In genomic region chr10:63061266-63061665, GRCm38 (mm10) we compare ENCODE assay signal across 22 mouse cellular contexts. TPM values are rescaled to one million over a fixed set of nuclear protein-coding genes. Genes with fewer than 3 reads are reported as not detected.
DNase-seq lines count a peak whose midpoint lies in the region; ATAC-seq and TF ChIP-seq lines count a peak whose summit lies in the region.
"Had no signal": no experiment of that assay in that cellular context is flagged by ENCODE, and none has a peak within 500 bp of the region (broad histone marks: within the 10 kb centered on the region; RNA-seq: fewer than 3 reads in every experiment).

No protein-coding gene starts in this region.

- no peak for DNase-seq in kidney, postnatal 0 days (ENCODE audit: low spot score)
- DNase-seq in liver, postnatal 0 days = peak; percentile 37
- no peak for DNase-seq in adrenal gland, postnatal 36 days
- no peak for DNase-seq in thymus, postnatal 10 days (ENCODE audit: low spot score in 2 of 2)
- DNase-seq in gastrocnemius, adult 18-20 months (ENCODE audit: low spot score) = no peak
- no peak for DNase-seq in gastrocnemius, postnatal 4 days (ENCODE audit: low spot score in 2 of 2)
- DNase-seq: cerebellum, adult 11-12 months; cerebellum, postnatal 36 days; lung, postnatal 14 days; thymus, adult 2 months had no signal

- H3K4me3 ChIP-seq in ES-Bruce4 (ENCODE audit: low read depth, low read length) = peak overlapping the region; percentile 40
- peak overlapping the region; percentile 2; the same call in 1 of the 2 replicates for H3K4me3 ChIP-seq in intestine, embryonic 16.5 days (ENCODE audit: low read length)
- H3K4me3 ChIP-seq in kidney, postnatal 0 days (replicated peaks; ENCODE audit: low read depth, low read length) = no peak overlapping the region
- peak overlapping the region; percentile 37 for H3K4me3 ChIP-seq in liver, postnatal 0 days (ENCODE audit: low read depth, low read length)
- H3K4me3 ChIP-seq: embryonic facial prominence, embryonic 10.5 days; hindbrain, embryonic 12.5 days; limb, embryonic 15.5 days; megakaryocyte, embryonic 14.5 days had no signal

- H3K36me3 ChIP-seq in ES-Bruce4 (ENCODE audit: control insufficient read depth, insufficient read depth, low read length, poor library complexity, severe bottlenecking) = no peaks in the 10 kb centered on the region
- no peaks in the 10 kb centered on the region for H3K36me3 ChIP-seq in intestine, embryonic 16.5 days (ENCODE audit: control insufficient read depth, insufficient read depth, low read length)
- no peaks in the 10 kb centered on the region for H3K36me3 ChIP-seq in kidney, postnatal 0 days (ENCODE audit: insufficient read depth, low read length)
- no peaks in the 10 kb centered on the region; the same call in 1 of the 2 replicates for H3K36me3 ChIP-seq in liver, postnatal 0 days (replicated peaks; ENCODE audit: insufficient read depth, low read length)
- H3K36me3 ChIP-seq: embryonic facial prominence, embryonic 10.5 days; hindbrain, embryonic 12.5 days; limb, embryonic 15.5 days had no signal

- no peak for TF ChIP-seq POLR2A in ES-Bruce4 (IDR thresholded peaks at IDR 0.05; ENCODE audit: insufficient read depth, low read length)

- H3K4me1 ChIP-seq in ES-Bruce4 (ENCODE audit: control insufficient read depth, insufficient read depth, low read length) = no peaks in the 10 kb centered on the region
- peaks cover 10% of the 10 kb centered on the region for H3K4me1 ChIP-seq in intestine, embryonic 16.5 days (ENCODE audit: control insufficient read depth, insufficient read depth, low read length)
- no peaks in the 10 kb centered on the region for H3K4me1 ChIP-seq in kidney, postnatal 0 days (replicated peaks; ENCODE audit: insufficient read depth, low read length)
- H3K4me1 ChIP-seq in liver, postnatal 0 days (ENCODE audit: insufficient read depth) = no peaks in the 10 kb centered on the region
- H3K4me1 ChIP-seq: hindbrain, embryonic 12.5 days had no signal

- 0 out of 2 replicates have a peak overlapping the region, but pooled peaks have one; percentile 12 for H3K9ac ChIP-seq in ES-Bruce4 (ENCODE audit: low read depth, poor library complexity, severe bottlenecking)
- no peak overlapping the region for H3K9ac ChIP-seq in intestine, embryonic 16.5 days (ENCODE audit: low read depth, low read length)
- no peak overlapping the region for H3K9ac ChIP-seq in kidney, postnatal 0 days (ENCODE audit: low read depth, low read length)
- H3K9ac ChIP-seq in liver, postnatal 0 days (replicated peaks) = peak overlapping the region; percentile 68
- H3K9ac ChIP-seq: hindbrain, embryonic 12.5 days; limb, embryonic 15.5 days had no signal

- 0 out of 2 replicates have a peak overlapping the region, but pooled peaks have one; percentile 3 for H3K4me2 ChIP-seq in intestine, embryonic 16.5 days (ENCODE audit: low read depth, low read length)
- H3K4me2 ChIP-seq in kidney, postnatal 0 days (ENCODE audit: low read length) = no peak overlapping the region; the same call in 1 of the 2 replicates
- H3K4me2 ChIP-seq in liver, postnatal 0 days (ENCODE audit: low read depth, low read length) = peak overlapping the region; percentile 64
- H3K4me2 ChIP-seq: hindbrain, embryonic 12.5 days; limb, embryonic 15.5 days had no signal

- TF ChIP-seq EP300 in ES-Bruce4 (IDR thresholded peaks at IDR 0.05; ENCODE audit: insufficient read depth, low read depth, low read length) = no peak
- TF ChIP-seq EP300 in liver, postnatal 0 days (IDR thresholded peaks at IDR 0.05; ENCODE audit: low read depth) = peak; percentile 27; the same call in 1 of the 2 replicates

- no peak for TF ChIP-seq CTCF in ES-Bruce4 (IDR thresholded peaks at IDR 0.05; ENCODE audit: low read depth, low read length)
- no peak for TF ChIP-seq CTCF in kidney, postnatal 0 days (IDR thresholded peaks at IDR 0.05; ENCODE audit: low read depth)
- no peak for TF ChIP-seq CTCF in liver, postnatal 0 days (IDR thresholded peaks at IDR 0.05; ENCODE audit: low read depth)

- H3K9me3 ChIP-seq in ES-Bruce4 (replicated peaks; ENCODE audit: control insufficient read depth, insufficient read depth, low read length, poor library complexity, severe bottlenecking) = no peaks in the 10 kb centered on the region
- H3K9me3 ChIP-seq in intestine, embryonic 16.5 days (ENCODE audit: control insufficient read depth, low read length) = no peaks in the 10 kb centered on the region
- H3K9me3 ChIP-seq in kidney, postnatal 0 days (replicated peaks; ENCODE audit: low read length) = no peaks in the 10 kb centered on the region
- no peaks in the 10 kb centered on the region for H3K9me3 ChIP-seq in liver, postnatal 0 days (ENCODE audit: low read length)
- H3K9me3 ChIP-seq: embryonic facial prominence, embryonic 10.5 days; hindbrain, embryonic 12.5 days; limb, embryonic 15.5 days; megakaryocyte, embryonic 14.5 days had no signal

- WGBS in intestine, embryonic 16.5 days = 61% methylated on average over 12 of the region's 12 CpGs
- WGBS in kidney, postnatal 0 days = 59% methylated on average over 12 of the region's 12 CpGs
- WGBS in liver, postnatal 0 days (ENCODE audit: insufficient replicate concordance) = 64% methylated on average over 12 of the region's 12 CpGs

- ATAC-seq in intestine, embryonic 16.5 days = 0 out of 2 replicates have a peak, but pooled peaks have one; percentile 10
- ATAC-seq in kidney, postnatal 0 days (replicated peaks; ENCODE audit: low FRiP score, low read depth) = no peak
- ATAC-seq in liver, postnatal 0 days = peak; percentile 69
- ATAC-seq: forebrain, embryonic 14.5 days; midbrain, embryonic 16.5 days had no signal

- no peaks in the 10 kb centered on the region for H3K27me3 ChIP-seq in ES-Bruce4 (ENCODE audit: control insufficient read depth, insufficient read depth, low read length, poor library complexity, severe bottlenecking)
- H3K27me3 ChIP-seq in intestine, embryonic 16.5 days (replicated peaks; ENCODE audit: control insufficient read depth, insufficient read depth, low read length) = no peaks in the 10 kb centered on the region
- H3K27me3 ChIP-seq in kidney, postnatal 0 days (ENCODE audit: insufficient read depth, low read length) = no peaks in the 10 kb centered on the region
- no peaks in the 10 kb centered on the region for H3K27me3 ChIP-seq in liver, postnatal 0 days (ENCODE audit: insufficient read depth, low read length)
- H3K27me3 ChIP-seq: hindbrain, embryonic 12.5 days; limb, embryonic 15.5 days had no signal

- no peak overlapping the region for H3K27ac ChIP-seq in ES-Bruce4 (ENCODE audit: insufficient read depth, low read length)
- no peak overlapping the region for H3K27ac ChIP-seq in intestine, embryonic 16.5 days (ENCODE audit: low read length)
- H3K27ac ChIP-seq in kidney, postnatal 0 days = peak overlapping the region; percentile 47; the same call in 1 of the 2 replicates
- H3K27ac ChIP-seq in liver, postnatal 0 days (ENCODE audit: low read depth) = peak overlapping the region; percentile 80
- H3K27ac ChIP-seq: embryonic facial prominence, embryonic 10.5 days; hindbrain, embryonic 12.5 days; limb, embryonic 15.5 days had no signal

RNA-seq across cellular contexts. Expression of gene Pbld1, which starts 1.3 kb away (rescaled TPM):
- not detected in 2 replicates for polyA plus RNA-seq in ES-Bruce4 (2011; ENCODE audit: insufficient read depth, insufficient read length, low read depth, missing spikeins)
- polyA plus RNA-seq in intestine, embryonic 16.5 days (2015; fragmentation: Nextera tagmentation; extraction: Ambion mirVana) = 4.0 and 4.7 TPM in 2 replicates
- 13.7 and 16.0 TPM in 2 replicates for polyA plus RNA-seq in kidney, postnatal 0 days (2015; fragmentation: Nextera tagmentation; extraction: Ambion mirVana)
- 66.9 and 67.6 TPM in 2 replicates for polyA plus RNA-seq in liver, postnatal 0 days (2015; fragmentation: Nextera tagmentation; extraction: Ambion mirVana)
- 1 to 10 TPM; 2.3 to 4.4 TPM for total RNA-seq in adrenal gland, postnatal 36 days (2021)
- 1 to 10 TPM in 1 of 2 experiments, under 1 TPM in 1; 0.73 to 1.1 TPM for total RNA-seq in gastrocnemius, adult 18-20 months (2021)
- total RNA-seq in gastrocnemius, postnatal 4 days (2021) = under 1 TPM; 0.54 to 0.69 TPM

RNA-seq across cellular contexts. Expression of gene Pbld2, which starts 37.2 kb away (rescaled TPM):
- 0.79 and 1.3 TPM in 2 replicates for polyA plus RNA-seq in ES-Bruce4 (2011; ENCODE audit: insufficient read depth, insufficient read length, low read depth, missing spikeins)
- 10.6 and 12.5 TPM in 2 replicates for polyA plus RNA-seq in intestine, embryonic 16.5 days (2015; fragmentation: Nextera tagmentation; extraction: Ambion mirVana)
- 11.6 and 12.6 TPM in 2 replicates for polyA plus RNA-seq in kidney, postnatal 0 days (2015; fragmentation: Nextera tagmentation; extraction: Ambion mirVana)
- 15.0 and 17.3 TPM in 2 replicates for polyA plus RNA-seq in liver, postnatal 0 days (2015; fragmentation: Nextera tagmentation; extraction: Ambion mirVana)
- total RNA-seq in adrenal gland, postnatal 36 days (2021) = 1 to 10 TPM; 4.0 to 5.3 TPM
- total RNA-seq in gastrocnemius, adult 18-20 months (2021) = 1 to 10 TPM; 3.4 to 3.7 TPM
- 1 to 10 TPM; 2.0 to 3.0 TPM for total RNA-seq in gastrocnemius, postnatal 4 days (2021)

RNA-seq across cellular contexts. Expression of gene Hnrnph3, which starts 37.2 kb away (rescaled TPM):
- polyA plus RNA-seq in ES-Bruce4 (2011; ENCODE audit: insufficient read depth, insufficient read length, low read depth, missing spikeins) = 121 and 135 TPM in 2 replicates
- 61.7 and 65.7 TPM in 2 replicates for polyA plus RNA-seq in intestine, embryonic 16.5 days (2015; fragmentation: Nextera tagmentation; extraction: Ambion mirVana)
- polyA plus RNA-seq in kidney, postnatal 0 days (2015; fragmentation: Nextera tagmentation; extraction: Ambion mirVana) = 56.7 and 57.8 TPM in 2 replicates
- polyA plus RNA-seq in liver, postnatal 0 days (2015; fragmentation: Nextera tagmentation; extraction: Ambion mirVana) = 12.1 and 12.4 TPM in 2 replicates
- 10 to 100 TPM; 39.1 to 54.9 TPM for total RNA-seq in adrenal gland, postnatal 36 days (2021)
- total RNA-seq in gastrocnemius, adult 18-20 months (2021) = 10 to 100 TPM; 14.6 to 24.2 TPM
- total RNA-seq in gastrocnemius, postnatal 4 days (2021) = 10 to 100 TPM; 27.7 to 35.1 TPM

RNA-seq across cellular contexts. Expression of gene Atoh7, which starts 38.2 kb away (rescaled TPM):
- not detected in 2 replicates for polyA plus RNA-seq in ES-Bruce4 (2011; ENCODE audit: insufficient read depth, insufficient read length, low read depth, missing spikeins)
- polyA plus RNA-seq in intestine, embryonic 16.5 days (2015; fragmentation: Nextera tagmentation; extraction: Ambion mirVana) = not detected in 2 replicates
- polyA plus RNA-seq in kidney, postnatal 0 days (2015; fragmentation: Nextera tagmentation; extraction: Ambion mirVana) = 0.22 and 0.26 TPM in 2 replicates
- 0.08 and 0.61 TPM in 2 replicates for polyA plus RNA-seq in liver, postnatal 0 days (2015; fragmentation: Nextera tagmentation; extraction: Ambion mirVana)
- total RNA-seq in adrenal gland, postnatal 36 days (2021) = not detected
- not detected for total RNA-seq in gastrocnemius, adult 18-20 months (2021)
- not detected for total RNA-seq in gastrocnemius, postnatal 4 days (2021)
- total RNA-seq: adrenal gland, adult 18-20 months; heart, adult 8-10 months; MEL had no signal
- polyA plus RNA-seq: heart, embryonic 16.5 days; limb, embryonic 15.5 days had no signal

Comparison
In these comparisons a context has a peak if more than half of its experiments do, and no peak if none do; other contexts are left out.
1. H3K27ac ChIP-seq: peak in kidney, postnatal 0 days (single experiment) and liver, postnatal 0 days (single experiment); none in ES-Bruce4 (single experiment) and intestine, embryonic 16.5 days (single experiment).
2. H3K9ac ChIP-seq: peak in ES-Bruce4 (single experiment) and liver, postnatal 0 days (single experiment); none in intestine, embryonic 16.5 days (single experiment) and kidney, postnatal 0 days (single experiment).